Mouse (Mus musculus): ENCODE measurements at regions not wholly inside any gene's neighbourhood (a gene's known extent, or its start where the extent isn't known, plus 50 kb on each side); places are given as distances from the start of the nearest gene placed in this dataset.

- TF ChIP-seq CTCF (IDR thresholded peaks at IDR 0.05; ENCODE audit: low read depth, low read length) = no peak
- no peak for TF ChIP-seq POLR2A (IDR thresholded peaks at IDR 0.05; ENCODE audit: borderline replicate concordance, low read depth, low read length)
Observed at GRCm38 (mm10) chr1:177594341-177594740, 135.3 kb upstream of the 1700016C15Rik start.

Measured in bone marrow macrophage, adult 2 months (primary cell).